Mouse (Mus musculus) kidney, embryonic 14.5 days (tissue): ENCODE measurements around the gene Gm47959. TPM values are rescaled to one million over a fixed set of nuclear protein-coding genes. Genes with fewer than 3 reads are reported as not detected.

Experiments used
- ATAC-seq: fragments of 200-750 bp; cut with Nextera tagmentation; 2 replicates; pipeline ENCODE4 v1.8.0; 2017; ENCODE audit warnings: moderate number of reproducible peaks, mild to moderate bottlenecking, moderate TSS enrichment, moderate library complexity; ENCODE audit not compliant: low FRiP score, low TSS enrichment
- H3K27ac ChIP-seq: fragments of 300-500 bp; sonication (generic); 2 replicates; pipeline ENCODE4 v1.5.1; 2014; ENCODE audit warnings: low read depth, mild to moderate bottlenecking, low read length, moderate library complexity, mixed read lengths
- H3K27me3 ChIP-seq: fragments of 300-500 bp; sonication (generic); 2 replicates; pipeline ENCODE4 v1.6.1; 2014; ENCODE audit warnings: mild to moderate bottlenecking, low read length; ENCODE audit not compliant: control insufficient read depth, insufficient read depth
- H3K36me3 ChIP-seq: fragments of 300-500 bp; sonication (generic); 2 replicates; pipeline ENCODE4 v1.6.1; 2014; ENCODE audit warnings: low read length, mixed read lengths; ENCODE audit not compliant: control insufficient read depth, insufficient read depth
- H3K4me1 ChIP-seq: fragments of 300-500 bp; sonication (generic); 2 replicates; pipeline ENCODE4 v1.6.1; 2014; ENCODE audit warnings: low read length, mixed read lengths; ENCODE audit not compliant: control insufficient read depth, insufficient read depth
- H3K4me2 ChIP-seq: fragments of 300-500 bp; sonication (generic); replicated peaks from 2 replicates; pipeline ENCODE4 v1.6.1; 2014; ENCODE audit warnings: low read depth, mild to moderate bottlenecking, low read length
- H3K4me3 ChIP-seq: fragments of 300-500 bp; sonication (generic); 2 replicates; pipeline ENCODE4 v1.5.1; 2014; ENCODE audit warnings: mild to moderate bottlenecking, low read length
- H3K9ac ChIP-seq: fragments of 300-500 bp; sonication (generic); 2 replicates; pipeline ENCODE4 v1.6.1; 2014; ENCODE audit warnings: low read depth, mild to moderate bottlenecking, low read length, moderate library complexity
- H3K9me3 ChIP-seq: fragments of 300-500 bp; sonication (generic); 2 replicates; pipeline ENCODE4 v1.6.1; 2016; ENCODE audit warnings: low read length; ENCODE audit not compliant: control insufficient read depth
- WGBS: fragments of 180-500 bp; shearing (Covaris S2); extraction: QIAGEN DNeasy Blood & Tissue Kit; methylation state at CpG from one replicate; pipeline ENCODE4 v1.1.7; 2014; 5-methylcytosine and 5-hydroxymethylcytosine counted together
- polyA plus RNA-seq: library from polyadenylated mRNA; unstranded; fragments of >200 nt; fragmentation: Nextera tagmentation; extraction: Ambion mirVana; gene quantifications from 2 replicates; pipeline ENCODE4 v1.2.1, GENCODE M21; 2014

Gene Gm47959
- polyA plus RNA-seq, 1 experiment from 2014 or later = not detected

- no peak within 1 kb of the TSS for H3K4me2 ChIP-seq
- H3K36me3 ChIP-seq = no peaks in the 10 kb centered on the region
- no peak within 1 kb of the TSS for H3K4me3 ChIP-seq
- no peaks in the 10 kb centered on the region for H3K27me3 ChIP-seq
- no peak within 1 kb of the TSS for H3K27ac ChIP-seq
- WGBS = 93% methylated on average over 2 of the region's 2 CpGs
- ATAC-seq = no peak
- H3K9me3 ChIP-seq = no peaks in the 10 kb centered on the region
- no peaks in the 10 kb centered on the region for H3K4me1 ChIP-seq
- H3K9ac ChIP-seq = no peak within 1 kb of the TSS
Observed at GRCm38 (mm10) chr1:83042380-83042779, 42.0 kb downstream of the Gm47959 start, which contains the start of gene Krtap28-10. Krtap28-10 (minus strand) TSS chr1:83042480.

GRCm38 (mm10) chr1:83044882-83045427, 44.6 kb downstream of the Gm47959 start, which contains the start of gene Gm47969:
Gm47969 (plus strand) TSS chr1:83044932.
- no peaks in the 10 kb centered on the region for H3K27me3 ChIP-seq
- no peak for ATAC-seq
- no peak within 1 kb of the TSS for H3K27ac ChIP-seq
- WGBS = 81% methylated on average over 5 of the region's 5 CpGs
- H3K36me3 ChIP-seq = no peaks in the 10 kb centered on the region
- no peak within 1 kb of the TSS for H3K9ac ChIP-seq
- H3K4me1 ChIP-seq = no peaks in the 10 kb centered on the region
- H3K4me3 ChIP-seq = no peak within 1 kb of the TSS
- H3K4me2 ChIP-seq = no peak within 1 kb of the TSS
- no peaks in the 10 kb centered on the region for H3K9me3 ChIP-seq

Other genes starting within 250 kb of the Gm47959 start
- gene Tm4sf20, start 232.1 kb upstream of the Gm47959 start, polyA plus RNA-seq = 3.8 TPM in 2 replicates
- gene Gm47791, start 229.3 kb upstream of the Gm47959 start, polyA plus RNA-seq = not detected in 2 replicates
- 27.9 and 47.8 TPM in 2 replicates for gene Agfg1, start 161.1 kb upstream of the Gm47959 start, polyA plus RNA-seq
- gene A030005L19Rik, start 87.2 kb upstream of the Gm47959 start, polyA plus RNA-seq = 0.33 TPM in 1 of 2 replicates, not detected in the other
- gene A030014E15Rik, start 75.6 kb upstream of the Gm47959 start, polyA plus RNA-seq = not detected in 2 replicates
- gene Gm6217, start 69.1 kb upstream of the Gm47959 start, polyA plus RNA-seq = not detected in 2 replicates
- gene A030003K21Rik, start 57.2 kb upstream of the Gm47959 start, polyA plus RNA-seq = not detected in 2 replicates
- gene Gm7544, start 44.5 kb upstream of the Gm47959 start, polyA plus RNA-seq = not detected in 2 replicates
- not detected in 2 replicates for gene Gm47955, start 40.3 kb upstream of the Gm47959 start, polyA plus RNA-seq
- gene Slc19a3, start 37.9 kb downstream of the Gm47959 start, polyA plus RNA-seq = 0.74 and 1.4 TPM in 2 replicates
- not detected in 2 replicates for gene Krtap28-10, start 41.9 kb downstream of the Gm47959 start, polyA plus RNA-seq
- not detected in 2 replicates for gene Gm47969, start 44.4 kb downstream of the Gm47959 start, polyA plus RNA-seq
- not detected in 2 replicates for gene A030005K14Rik, start 58.8 kb downstream of the Gm47959 start, polyA plus RNA-seq
- not detected in 2 replicates for gene Krtap28-13, start 60.4 kb downstream of the Gm47959 start, polyA plus RNA-seq
- 1.2 and 1.4 TPM in 2 replicates for gene Ccl20, start 116.2 kb downstream of the Gm47959 start, polyA plus RNA-seq
- gene Daw1, start 159.2 kb downstream of the Gm47959 start, polyA plus RNA-seq = 0.36 TPM in 1 of 2 replicates, not detected in the other